ENCODE assay signal across 9 mouse cellular contexts in the genomic region with DNA sequence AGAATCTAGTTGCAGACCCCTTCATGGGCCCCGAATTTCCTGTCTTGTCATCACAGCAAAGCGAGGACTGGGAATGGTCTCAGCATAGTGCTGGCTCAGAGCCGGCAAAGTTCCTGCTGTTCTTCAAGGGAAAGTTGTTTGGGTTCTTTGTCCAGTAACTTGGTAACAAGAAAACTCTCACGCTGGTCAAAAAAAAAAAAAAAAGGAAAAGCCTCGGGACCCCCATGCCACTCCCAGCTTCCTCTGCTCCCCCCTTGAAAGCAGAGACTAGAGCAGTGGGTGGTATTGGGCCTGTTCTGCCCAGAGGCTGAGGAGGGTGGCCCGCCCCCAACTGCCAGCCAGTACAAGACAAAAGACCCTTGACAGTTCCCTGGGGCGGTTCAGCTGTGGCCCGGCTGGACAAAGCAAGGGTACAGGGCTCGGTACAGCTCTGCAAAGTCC. TPM values are rescaled to one million over a fixed set of nuclear protein-coding genes. Genes with fewer than 3 reads are reported as not detected.
A peak's percentile ranks its signal among the peaks of the same experiment; 100 is the strongest.
DNase-seq lines count a peak whose midpoint lies in the region; ATAC-seq lines count a peak whose summit lies in the region.
"Had no signal": no experiment of that assay in that cellular context is flagged by ENCODE, and none has a peak within 500 bp of the region (broad histone marks: within the 10 kb centered on the region; RNA-seq: fewer than 3 reads in every experiment).

No protein-coding gene starts in this region.

- 12% methylated on average over 9 of the region's 9 CpGs for WGBS in lung, embryonic 16.5 days
- 6% methylated on average over 9 of the region's 9 CpGs for WGBS in embryonic facial prominence, embryonic 13.5 days
- 18% methylated on average over 9 of the region's 9 CpGs for WGBS in intestine, embryonic 14.5 days
- 3% methylated on average over 9 of the region's 9 CpGs for WGBS in neural tube, embryonic 15.5 days

- peak overlapping the region; percentile 66 for H3K4me2 ChIP-seq in lung, embryonic 16.5 days (ENCODE audit: low read depth, low read length)
- peak overlapping the region; percentile 94; the same call in 1 of the 2 replicates for H3K4me2 ChIP-seq in embryonic facial prominence, embryonic 13.5 days
- peak overlapping the region; percentile 63 for H3K4me2 ChIP-seq in intestine, embryonic 14.5 days (ENCODE audit: low read length)
- H3K4me2 ChIP-seq in neural tube, embryonic 15.5 days = peak overlapping the region; percentile 82

- ATAC-seq in lung, embryonic 16.5 days (ENCODE audit: low read depth) = peak; percentile 34
- no peak for ATAC-seq in embryonic facial prominence, embryonic 13.5 days (ENCODE audit: insufficient number of reproducible peaks, insufficient read depth, low FRiP score, low TSS enrichment, low read depth)
- ATAC-seq in intestine, embryonic 14.5 days (replicated peaks; ENCODE audit: low FRiP score, low TSS enrichment, low read depth) = no peak
- 0 out of 2 replicates have a peak, but pooled peaks have one; percentile 39 for ATAC-seq in neural tube, embryonic 15.5 days (ENCODE audit: low FRiP score)

- H3K36me3 ChIP-seq in lung, embryonic 16.5 days (ENCODE audit: control insufficient read depth, insufficient read depth, low read length) = no peaks in the 10 kb centered on the region
- H3K36me3 ChIP-seq in embryonic facial prominence, embryonic 13.5 days = no peaks in the 10 kb centered on the region
- H3K36me3 ChIP-seq in intestine, embryonic 14.5 days (ENCODE audit: control insufficient read depth, insufficient read depth, low read length) = no peaks in the 10 kb centered on the region
- H3K36me3 ChIP-seq in neural tube, embryonic 15.5 days = no peaks in the 10 kb centered on the region

- H3K27me3 ChIP-seq in lung, embryonic 16.5 days (ENCODE audit: control insufficient read depth, insufficient read depth, low read depth, low read length) = peaks cover 14% of the 10 kb centered on the region
- peaks cover 55% of the 10 kb centered on the region for H3K27me3 ChIP-seq in embryonic facial prominence, embryonic 13.5 days
- H3K27me3 ChIP-seq in intestine, embryonic 14.5 days (replicated peaks; ENCODE audit: control insufficient read depth, insufficient read depth, low read length) = no peaks in the 10 kb centered on the region
- H3K27me3 ChIP-seq in neural tube, embryonic 15.5 days (replicated peaks) = no peaks in the 10 kb centered on the region

- peak overlapping the region; percentile 62 for H3K4me3 ChIP-seq in lung, embryonic 16.5 days (ENCODE audit: low read length)
- no peak overlapping the region for H3K4me3 ChIP-seq in embryonic facial prominence, embryonic 13.5 days
- peak overlapping the region; percentile 62 for H3K4me3 ChIP-seq in intestine, embryonic 14.5 days (ENCODE audit: low read depth, low read length)
- H3K4me3 ChIP-seq in neural tube, embryonic 15.5 days (replicated peaks) = peak overlapping the region; percentile 65

- no peak for DNase-seq in lung, postnatal 25 days (ENCODE audit: low spot score)
- DNase-seq in intestine, embryonic 14.5 days (ENCODE audit: low spot score) = peak; percentile 59
- DNase-seq in gastrocnemius, adult 18-20 months (ENCODE audit: low spot score) = no peak
- DNase-seq in urinary bladder, adult 2 months (ENCODE audit: low spot score) = no peak

- peaks cover 11% of the 10 kb centered on the region for H3K4me1 ChIP-seq in lung, embryonic 16.5 days (replicated peaks; ENCODE audit: control insufficient read depth, insufficient read depth, low read length)
- H3K4me1 ChIP-seq in embryonic facial prominence, embryonic 13.5 days = peaks cover 13% of the 10 kb centered on the region; the same call in 1 of the 2 replicates
- H3K4me1 ChIP-seq in intestine, embryonic 14.5 days (replicated peaks; ENCODE audit: control insufficient read depth, insufficient read depth, low read length) = peaks cover 27% of the 10 kb centered on the region; the same call in 1 of the 2 replicates
- peaks cover 39% of the 10 kb centered on the region for H3K4me1 ChIP-seq in neural tube, embryonic 15.5 days

- H3K27ac ChIP-seq in lung, embryonic 16.5 days (ENCODE audit: low read length) = peak overlapping the region; percentile 84
- no peak overlapping the region for H3K27ac ChIP-seq in embryonic facial prominence, embryonic 13.5 days
- peak overlapping the region; percentile 76 for H3K27ac ChIP-seq in intestine, embryonic 14.5 days (ENCODE audit: low read depth)
- H3K27ac ChIP-seq in neural tube, embryonic 15.5 days (replicated peaks) = peak overlapping the region; percentile 92

- H3K9ac ChIP-seq in lung, embryonic 16.5 days (ENCODE audit: low read length) = peak overlapping the region; percentile 70
- peak overlapping the region; percentile 32; the same call in 1 of the 2 replicates for H3K9ac ChIP-seq in embryonic facial prominence, embryonic 13.5 days
- peak overlapping the region; percentile 38; the same call in 1 of the 2 replicates for H3K9ac ChIP-seq in intestine, embryonic 14.5 days (ENCODE audit: low read length)
- peak overlapping the region; percentile 78; the same call in 1 of the 2 replicates for H3K9ac ChIP-seq in neural tube, embryonic 15.5 days (replicated peaks)

- no peaks in the 10 kb centered on the region for H3K9me3 ChIP-seq in lung, embryonic 16.5 days (ENCODE audit: control insufficient read depth, low read length)
- H3K9me3 ChIP-seq in embryonic facial prominence, embryonic 13.5 days = no peaks in the 10 kb centered on the region
- no peaks in the 10 kb centered on the region for H3K9me3 ChIP-seq in intestine, embryonic 14.5 days (ENCODE audit: control insufficient read depth, low read length)
- H3K9me3 ChIP-seq in neural tube, embryonic 15.5 days (replicated peaks) = no peaks in the 10 kb centered on the region

RNA-seq across cellular contexts. Expression of a gene that starts 1.7 kb away (rescaled TPM):
- 98.4 and 106 TPM in 2 replicates for polyA plus RNA-seq in lung, embryonic 16.5 days (2015; fragmentation: Nextera tagmentation; extraction: Ambion mirVana)
- 6.9 and 7.3 TPM in 2 replicates for polyA plus RNA-seq in embryonic facial prominence, embryonic 13.5 days (2015; fragmentation: Nextera tagmentation; extraction: Ambion mirVana)
- 51.0 and 53.3 TPM in 2 replicates for polyA plus RNA-seq in intestine, embryonic 14.5 days (2014; fragmentation: Nextera tagmentation; extraction: Ambion mirVana)
- polyA plus RNA-seq in neural tube, embryonic 15.5 days (2015; fragmentation: Nextera tagmentation; extraction: Ambion mirVana) = 89.0 and 91.1 TPM in 2 replicates
- under 1 TPM in 1 of 2 experiments, not detected in 1; 0.66 TPM for total RNA-seq in gastrocnemius, adult 18-20 months (2021)
- 50.7 and 72.3 TPM in 2 replicates for polyA plus RNA-seq in urinary bladder, adult 2 months (2012; rRNA removed)

RNA-seq across cellular contexts. Expression of a gene that starts 14.3 kb away (rescaled TPM):
- 96.2 and 98.6 TPM in 2 replicates for polyA plus RNA-seq in lung, embryonic 16.5 days (2015; fragmentation: Nextera tagmentation; extraction: Ambion mirVana)
- 128 and 132 TPM in 2 replicates for polyA plus RNA-seq in embryonic facial prominence, embryonic 13.5 days (2015; fragmentation: Nextera tagmentation; extraction: Ambion mirVana)
- polyA plus RNA-seq in intestine, embryonic 14.5 days (2014; fragmentation: Nextera tagmentation; extraction: Ambion mirVana) = 77.0 and 78.6 TPM in 2 replicates
- polyA plus RNA-seq in neural tube, embryonic 15.5 days (2015; fragmentation: Nextera tagmentation; extraction: Ambion mirVana) = 114 and 124 TPM in 2 replicates
- 10 to 100 TPM; 29.1 to 29.4 TPM for total RNA-seq in gastrocnemius, adult 18-20 months (2021)
- 68.7 and 77.1 TPM in 2 replicates for polyA plus RNA-seq in urinary bladder, adult 2 months (2012; rRNA removed)

RNA-seq across cellular contexts. Expression of a gene that starts 23.9 kb away (rescaled TPM):
- 0.14 TPM in 1 of 2 replicates, not detected in the other for polyA plus RNA-seq in lung, embryonic 16.5 days (2015; fragmentation: Nextera tagmentation; extraction: Ambion mirVana)
- polyA plus RNA-seq in embryonic facial prominence, embryonic 13.5 days (2015; fragmentation: Nextera tagmentation; extraction: Ambion mirVana) = not detected in 2 replicates
- polyA plus RNA-seq in intestine, embryonic 14.5 days (2014; fragmentation: Nextera tagmentation; extraction: Ambion mirVana) = 0.26 TPM in 1 of 2 replicates, not detected in the other
- 0.20 TPM in 1 of 2 replicates, not detected in the other for polyA plus RNA-seq in neural tube, embryonic 15.5 days (2015; fragmentation: Nextera tagmentation; extraction: Ambion mirVana)
- total RNA-seq in gastrocnemius, adult 18-20 months (2021) = not detected
- polyA plus RNA-seq in urinary bladder, adult 2 months (2012; rRNA removed) = not detected in 2 replicates
- total RNA-seq: left cerebral cortex, adult 8-10 months had no signal
- polyA plus RNA-seq: spleen, adult 2 months had no signal

RNA-seq across cellular contexts. Expression of a gene that starts 32.0 kb away (rescaled TPM):
- 13.4 and 14.9 TPM in 2 replicates for polyA plus RNA-seq in lung, embryonic 16.5 days (2015; fragmentation: Nextera tagmentation; extraction: Ambion mirVana)
- 49.1 and 62.8 TPM in 2 replicates for polyA plus RNA-seq in embryonic facial prominence, embryonic 13.5 days (2015; fragmentation: Nextera tagmentation; extraction: Ambion mirVana)
- 42.0 and 61.0 TPM in 2 replicates for polyA plus RNA-seq in intestine, embryonic 14.5 days (2014; fragmentation: Nextera tagmentation; extraction: Ambion mirVana)
- 48.2 and 50.0 TPM in 2 replicates for polyA plus RNA-seq in neural tube, embryonic 15.5 days (2015; fragmentation: Nextera tagmentation; extraction: Ambion mirVana)
- 10 to 100 TPM; 39.9 to 41.6 TPM for total RNA-seq in gastrocnemius, adult 18-20 months (2021)
- polyA plus RNA-seq in urinary bladder, adult 2 months (2012; rRNA removed) = 40.2 and 41.6 TPM in 2 replicates

RNA-seq across cellular contexts. Expression of a gene that starts 33.6 kb away (rescaled TPM):
- polyA plus RNA-seq in lung, embryonic 16.5 days (2015; fragmentation: Nextera tagmentation; extraction: Ambion mirVana) = 0.09 and 0.30 TPM in 2 replicates
- 0.84 and 0.93 TPM in 2 replicates for polyA plus RNA-seq in embryonic facial prominence, embryonic 13.5 days (2015; fragmentation: Nextera tagmentation; extraction: Ambion mirVana)
- polyA plus RNA-seq in intestine, embryonic 14.5 days (2014; fragmentation: Nextera tagmentation; extraction: Ambion mirVana) = 0.24 and 0.26 TPM in 2 replicates
- 0.14 and 0.67 TPM in 2 replicates for polyA plus RNA-seq in neural tube, embryonic 15.5 days (2015; fragmentation: Nextera tagmentation; extraction: Ambion mirVana)
- 1 to 10 TPM; 1.6 to 1.9 TPM for total RNA-seq in gastrocnemius, adult 18-20 months (2021)
- polyA plus RNA-seq in urinary bladder, adult 2 months (2012; rRNA removed) = 4.1 and 4.5 TPM in 2 replicates

Comparison
In these comparisons a context has a peak if more than half of its experiments do, and no peak if none do; other contexts are left out.
1. ATAC-seq: peak in lung, embryonic 16.5 days (single experiment) and neural tube, embryonic 15.5 days (single experiment); none in embryonic facial prominence, embryonic 13.5 days (single experiment) and intestine, embryonic 14.5 days (single experiment).
2. Peak in every context shown above with its lines, with median percentiles within 50 percentile points of each other: H3K4me2 ChIP-seq and H3K9ac ChIP-seq.